Mouse (Mus musculus) E14TG2a.4 (cell line): ENCODE results near the gene Tnfaip2.
A peak's percentile ranks its signal among the peaks of the same experiment; 100 is the strongest.

Source experiments
- CTCF ChIP-seq: conservative IDR thresholded peaks from 2 replicates; pipeline ENCODE4 v1.5.1; 2014; ENCODE audit warnings: low read length
- NANOG ChIP-seq: IDR thresholded peaks from 2 replicates; pipeline ENCODE4 v1.6.1; 2014; ENCODE audit warnings: borderline replicate concordance, low read length, mixed read lengths
- POU5F1 ChIP-seq: IDR thresholded peaks from 2 replicates; pipeline ENCODE4 v1.6.1; 2014; ENCODE audit warnings: low read length, borderline replicate concordance

DNA sequence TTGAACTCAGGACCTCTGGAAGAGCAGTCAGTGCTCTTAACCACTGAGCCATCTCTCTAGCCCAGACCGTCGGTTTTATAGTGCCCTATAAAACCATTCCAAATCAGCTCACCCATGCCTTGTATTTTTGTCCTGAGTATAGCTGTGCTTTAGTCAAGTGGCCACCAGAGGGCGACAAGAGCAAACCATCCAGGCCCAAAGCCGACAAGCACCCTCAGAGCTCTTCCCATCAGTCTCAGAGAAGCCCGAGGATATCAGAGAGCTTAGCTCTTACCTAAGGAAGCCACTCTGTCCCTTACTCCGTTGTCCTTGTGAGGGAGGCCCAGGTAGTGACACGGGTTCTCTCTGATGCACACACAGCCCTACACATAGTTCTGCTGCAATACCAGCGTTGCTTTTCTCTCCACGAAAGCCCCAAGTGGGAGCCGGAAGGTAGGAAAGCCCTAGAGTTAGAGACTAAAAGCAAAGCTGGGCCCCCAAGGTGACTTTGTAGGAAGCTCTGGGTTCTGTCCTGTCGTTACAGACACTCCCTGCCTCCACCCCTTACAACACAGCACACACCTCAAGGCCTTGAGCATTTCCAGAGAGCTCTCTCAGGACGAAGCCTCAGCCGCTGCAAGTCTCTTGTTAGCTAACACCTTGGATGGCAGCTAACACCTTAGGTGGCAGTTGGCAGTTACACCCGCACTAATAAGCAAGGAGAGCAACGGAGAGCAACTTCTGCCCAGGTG, 40.6 kb upstream of the Tnfaip2 start:
- TF ChIP-seq CTCF (peak; percentile 76), POU5F1 (no peak), NANOG (no peak)
